7 mouse cellular contexts compared by ENCODE assay signal in the genomic region with DNA sequence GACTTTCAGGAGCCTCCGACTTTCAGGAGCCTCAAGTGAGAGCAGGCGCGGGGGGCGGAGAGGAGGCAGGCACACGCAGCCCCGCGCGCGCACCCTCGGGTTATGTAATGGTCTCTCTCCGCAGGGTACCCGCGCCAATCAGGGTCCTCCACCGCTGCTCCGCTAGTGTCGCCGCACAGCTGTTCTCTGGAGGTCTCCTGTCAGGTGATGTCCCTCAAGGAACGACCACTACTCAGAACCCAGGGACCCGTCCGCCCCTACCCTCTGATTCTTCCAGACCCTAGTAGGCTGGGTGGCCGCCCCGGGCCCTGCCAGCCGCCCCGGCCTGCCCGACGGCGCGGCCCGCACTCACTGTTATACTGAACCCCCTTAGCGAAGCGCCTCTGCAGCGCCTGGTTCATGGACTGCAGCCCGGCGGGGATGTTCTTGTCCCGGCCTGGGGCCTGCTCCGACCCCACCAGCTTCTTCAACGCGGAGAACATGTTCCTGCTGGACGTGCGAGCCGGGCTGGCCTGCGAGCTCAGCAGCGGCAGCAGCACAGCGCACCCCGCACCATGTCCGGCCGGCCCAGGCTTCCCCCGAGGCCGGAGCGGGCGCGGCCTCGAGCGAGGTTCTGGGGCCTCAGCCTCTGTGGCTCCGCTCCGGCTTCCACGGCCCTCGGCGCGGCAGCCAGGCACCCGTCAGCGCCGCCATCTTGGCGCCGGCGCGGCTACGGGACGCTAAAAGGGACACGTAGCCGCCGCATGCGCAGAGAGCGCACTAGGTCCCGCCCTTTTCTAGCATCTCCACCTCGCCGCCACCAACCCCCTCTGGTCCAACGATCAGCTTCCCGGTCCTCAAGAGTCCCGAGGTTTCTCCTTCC. TPM values are rescaled to one million over a fixed set of nuclear protein-coding genes. Genes with fewer than 3 reads are reported as not detected.
DNase-seq lines count a peak whose midpoint lies in the region; ATAC-seq lines count a peak whose summit lies in the region.

TSS of gene Rabl6 (minus strand) at position 761 of the 862 bp plus-strand sequence.

- peaks cover 16% of the 10 kb centered on the region for H3K4me1 ChIP-seq in intestine, embryonic 16.5 days (ENCODE audit: control insufficient read depth, insufficient read depth, low read length)
- peaks cover 10% of the 10 kb centered on the region for H3K4me1 ChIP-seq in midbrain, embryonic 11.5 days (ENCODE audit: control insufficient read depth, insufficient read depth, low read length)

- H3K36me3 ChIP-seq in intestine, embryonic 16.5 days (ENCODE audit: control insufficient read depth, insufficient read depth, low read length) = no peaks in the 10 kb centered on the region
- H3K36me3 ChIP-seq in midbrain, embryonic 11.5 days (ENCODE audit: control insufficient read depth, insufficient read depth, low read length) = no peaks in the 10 kb centered on the region

- H3K9ac ChIP-seq in intestine, embryonic 16.5 days (ENCODE audit: low read depth, low read length) = peak within 1 kb of the TSS; percentile 99
- peak within 1 kb of the TSS; percentile 97 for H3K9ac ChIP-seq in midbrain, embryonic 11.5 days (ENCODE audit: low read length)

- H3K9me3 ChIP-seq in intestine, embryonic 16.5 days (ENCODE audit: control insufficient read depth, low read length) = no peaks in the 10 kb centered on the region
- H3K9me3 ChIP-seq in midbrain, embryonic 11.5 days (ENCODE audit: control insufficient read depth, low read length) = no peaks in the 10 kb centered on the region

- peak; percentile 93 for ATAC-seq in intestine, embryonic 16.5 days
- peak; percentile 90 for ATAC-seq in midbrain, embryonic 11.5 days (ENCODE audit: low FRiP score)

- no peaks in the 10 kb centered on the region for H3K27me3 ChIP-seq in intestine, embryonic 16.5 days (replicated peaks; ENCODE audit: control insufficient read depth, insufficient read depth, low read length)
- H3K27me3 ChIP-seq in midbrain, embryonic 11.5 days (ENCODE audit: control insufficient read depth, insufficient read depth, low read length) = 0 out of 2 replicates have a peak, but pooled peaks cover 6% of the 10 kb centered on the region

- H3K4me3 ChIP-seq in intestine, embryonic 16.5 days (ENCODE audit: low read length) = peak within 1 kb of the TSS; percentile 100
- peak within 1 kb of the TSS; percentile 99 for H3K4me3 ChIP-seq in midbrain, embryonic 11.5 days (ENCODE audit: low read depth, low read length)

- WGBS in intestine, embryonic 16.5 days = under 1% methylated on average over 79 of the region's 80 CpGs
- under 1% methylated on average over 79 of the region's 80 CpGs for whole genome bisulfite sequencing in midbrain, embryonic 11.5 days

- peak; percentile 93 for DNase-seq in adrenal gland, adult 2 months
- peak; percentile 83 for DNase-seq in embryo, embryonic 11.5 days (ENCODE audit: low read depth, low spot score)
- peak; percentile 81 to 89 for DNase-seq in gastrocnemius, postnatal 4 days (ENCODE audit: low spot score in 2 of 2)
- peak; percentile 91 to 94 for DNase-seq in left cerebral cortex, postnatal 36 days (ENCODE audit: low spot score in 2 of 2)
- DNase-seq in midbrain, embryonic 11.5 days (ENCODE audit: low spot score, missing footprints) = peak; percentile 99
- peak; percentile 83 for DNase-seq in skeletal muscle tissue, adult 2 months (ENCODE audit: low read depth, low spot score)

- H3K4me2 ChIP-seq in intestine, embryonic 16.5 days (ENCODE audit: low read depth, low read length) = peak within 1 kb of the TSS; percentile 59
- H3K4me2 ChIP-seq in midbrain, embryonic 11.5 days = peak within 1 kb of the TSS; percentile 68

- intact Hi-C loops in left cerebral cortex, postnatal 36 days (cut with DNase I) = no loop called here

- peak within 1 kb of the TSS; percentile 93 for H3K27ac ChIP-seq in intestine, embryonic 16.5 days (ENCODE audit: low read length)
- H3K27ac ChIP-seq in midbrain, embryonic 11.5 days (ENCODE audit: low read depth, low read length) = peak within 1 kb of the TSS; percentile 87

RNA-seq across cellular contexts. Expression of gene Rabl6, which starts in this region (rescaled TPM):
- total RNA-seq in adrenal gland, adult 2 months (2021) = 10 to 100 TPM; 86.4 to 96.9 TPM
- polyA plus RNA-seq in adrenal gland, adult 2 months (2012; rRNA removed) = 139 and 150 TPM in 2 replicates
- 10 to 100 TPM; 59.3 to 65.0 TPM for total RNA-seq in gastrocnemius, postnatal 4 days (2021)
- 45.8 and 52.7 TPM in 2 replicates for polyA plus RNA-seq in intestine, embryonic 16.5 days (2015; fragmentation: Nextera tagmentation; extraction: Ambion mirVana)
- 100 to 1,000 TPM; 144 to 160 TPM for total RNA-seq in left cerebral cortex, postnatal 36 days (2021)
- polyA plus RNA-seq in midbrain, embryonic 11.5 days (2014; fragmentation: Nextera tagmentation; extraction: Ambion mirVana) = 49.2 and 51.2 TPM in 2 replicates

Comparison
In these comparisons a context has a peak if more than half of its experiments do, and no peak if none do; other contexts are left out.
1. Peak in every context shown above with its lines: DNase-seq, ATAC-seq, H3K4me3 ChIP-seq and H3K27ac ChIP-seq.